Mouse (Mus musculus): ENCODE results near the gene Stpg3.
"Not testable (repeated sequence)": the region's sequence is repeated elsewhere in the genome, so short reads cannot be mapped to it uniquely, and the experiment has no call there.

The Stpg3 gene
- long read RNA-seq, experiment 1: 0 reads
- long read RNA-seq, experiment 2: 0 reads

- intact Hi-C loops (cut with DNase I): no loop called here
These were observed at the start of gene Stpg3 for GRCm38 (mm10) chr2:25214444-25214843. TSS of gene Stpg3 (minus strand) at chr2:25214637.

- intact Hi-C loops (cut with DNase I): no loop called here
These were observed 49.3 kb upstream of the Stpg3 start for GRCm38 (mm10) chr2:25263623-25264285.

DNA sequence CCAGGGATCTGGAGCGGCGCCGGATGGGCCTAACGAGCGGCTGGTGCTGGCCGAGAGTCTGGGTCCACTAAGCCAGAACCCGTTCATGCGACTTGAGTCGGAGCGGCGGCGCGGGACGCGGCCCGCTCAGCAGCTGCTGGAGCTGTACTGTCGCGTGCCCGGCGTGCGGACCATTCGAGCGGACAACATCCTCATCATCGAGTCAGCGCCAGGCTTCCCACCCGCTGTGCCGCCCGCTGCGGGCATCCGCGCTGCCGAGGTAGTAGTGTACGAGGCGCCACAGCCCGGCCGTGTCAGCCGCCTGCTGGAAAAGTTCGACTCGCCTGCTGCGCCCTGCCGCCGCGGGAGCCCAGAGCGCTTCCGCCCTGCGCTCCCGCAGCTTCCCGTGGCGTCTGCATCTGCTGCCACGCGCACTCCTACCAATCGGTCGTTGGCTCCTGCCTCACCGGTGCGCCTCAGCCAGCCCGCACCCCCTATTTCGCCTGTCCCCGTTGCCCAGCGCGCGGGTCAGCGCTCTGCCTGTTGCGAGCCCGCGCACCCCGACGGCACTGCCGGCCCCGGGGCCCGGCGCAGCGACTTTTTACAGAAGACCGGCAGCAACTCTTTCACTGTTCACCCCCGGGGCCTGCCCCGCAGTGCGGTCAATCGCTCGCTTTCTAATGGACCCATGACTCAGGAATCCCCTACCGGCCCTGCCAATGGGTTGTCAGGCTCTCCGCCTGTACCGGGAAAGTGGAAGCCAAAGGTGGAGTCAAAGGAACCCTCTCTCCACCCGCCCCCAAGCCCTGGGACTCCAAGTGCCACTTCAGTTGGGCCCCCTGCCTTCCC is 48.6 kb upstream of the Stpg3 start:
- intact Hi-C loops (cut with DNase I): no loop called here

- intact Hi-C loops (cut with DNase I): no loop called here
These were observed 47.9 kb upstream of the Stpg3 start, which contains the start of gene Tprn for GRCm38 (mm10) chr2:25262291-25262767. TSS of gene Tprn (plus strand) at chr2:25262618.

- intact Hi-C loops (cut with DNase I): no loop called here
These were observed 47.4 kb upstream of the Stpg3 start for GRCm38 (mm10) chr2:25261870-25262269.

- intact Hi-C loops (cut with DNase I): no loop called here
These were observed 44.5 kb upstream of the Stpg3 start for GRCm38 (mm10) chr2:25258887-25259286.

DNA sequence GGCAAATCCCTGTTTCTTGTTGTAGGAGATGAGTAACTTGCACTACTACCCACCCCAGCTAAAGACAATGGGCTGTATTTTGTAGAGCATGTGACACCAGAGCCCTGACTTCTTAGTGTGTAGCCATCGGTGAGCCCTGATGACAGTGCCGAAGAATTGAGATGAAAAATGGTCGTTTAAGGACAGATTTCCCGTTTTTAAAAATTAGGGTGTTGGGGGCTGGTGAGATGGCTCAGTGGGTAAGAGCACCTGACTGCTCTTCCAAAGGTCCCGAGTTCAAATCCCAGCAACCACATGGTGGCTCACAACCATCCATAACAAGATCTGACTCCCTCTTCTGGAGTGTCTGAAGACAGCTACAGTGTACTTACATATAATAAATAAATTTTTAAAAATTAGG is 42.8 kb upstream of the Stpg3 start:
- intact Hi-C loops (cut with DNase I): not testable (repeated sequence)

DNA sequence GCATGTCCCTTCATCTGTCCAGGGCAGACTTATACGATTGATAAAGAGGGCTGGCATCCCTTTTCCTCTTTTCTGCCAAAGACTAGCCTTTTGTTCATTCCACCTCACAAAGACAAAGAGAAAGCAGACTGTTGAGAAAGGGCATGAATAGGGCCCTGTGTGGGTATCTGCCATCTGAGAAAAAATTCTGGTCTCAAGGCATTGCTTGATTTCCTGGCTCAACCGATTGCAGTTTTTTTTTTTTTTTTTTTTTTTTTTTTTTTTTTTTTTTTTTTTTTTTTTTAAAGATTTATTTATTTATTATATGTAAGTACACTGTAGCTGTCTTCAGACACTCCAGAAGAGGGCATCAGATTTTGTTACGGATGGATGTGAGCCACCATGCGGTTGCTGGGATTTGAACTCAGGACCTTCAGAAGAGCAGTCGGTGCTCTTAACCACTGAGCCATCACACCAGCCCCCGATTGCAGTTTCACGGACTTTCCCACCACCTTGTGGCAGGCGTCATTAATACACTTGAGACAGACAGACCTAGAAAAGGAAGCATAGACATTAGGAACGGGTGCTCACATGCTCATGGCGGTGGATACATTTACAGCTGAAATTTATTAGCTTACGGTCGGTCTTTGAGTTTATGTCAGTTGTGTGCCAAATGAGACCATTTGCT is 42.1 kb upstream of the Stpg3 start:
- intact Hi-C loops (cut with DNase I): not testable (repeated sequence)

- intact Hi-C loops (cut with DNase I): no loop called here
These were observed 40.9 kb upstream of the Stpg3 start, which contains the start of gene Tmem203 for GRCm38 (mm10) chr2:25255284-25255779. TSS of gene Tmem203 (plus strand) at chr2:25255439.

DNA sequence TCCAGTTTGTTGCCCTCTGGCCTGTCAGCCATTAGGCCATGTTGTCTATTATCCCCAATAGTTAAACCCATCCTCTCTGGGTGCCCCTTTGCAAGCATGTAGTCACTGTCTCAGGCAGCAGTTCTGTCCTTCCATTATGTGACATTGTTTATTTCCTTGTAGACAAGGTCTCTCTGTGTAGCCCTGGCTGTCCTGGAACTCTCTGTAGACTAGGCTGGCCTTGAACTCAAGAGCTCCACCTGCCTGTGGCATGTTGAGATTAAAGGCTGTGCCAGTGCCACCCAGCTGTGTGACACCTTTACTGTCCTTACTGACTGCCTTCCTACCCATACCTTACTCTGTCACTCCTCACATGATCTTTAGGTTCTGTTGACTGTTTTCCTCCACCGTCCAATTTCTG is 37.9 kb upstream of the Stpg3 start:
- intact Hi-C loops (cut with DNase I): no loop called here

- intact Hi-C loops (cut with DNase I): no loop called here
These were observed 32.0 kb upstream of the Stpg3 start, which contains the start of gene AL732309.1 for GRCm38 (mm10) chr2:25246183-25247072. TSS of gene AL732309.1 (minus strand) at chr2:25246863.

DNA sequence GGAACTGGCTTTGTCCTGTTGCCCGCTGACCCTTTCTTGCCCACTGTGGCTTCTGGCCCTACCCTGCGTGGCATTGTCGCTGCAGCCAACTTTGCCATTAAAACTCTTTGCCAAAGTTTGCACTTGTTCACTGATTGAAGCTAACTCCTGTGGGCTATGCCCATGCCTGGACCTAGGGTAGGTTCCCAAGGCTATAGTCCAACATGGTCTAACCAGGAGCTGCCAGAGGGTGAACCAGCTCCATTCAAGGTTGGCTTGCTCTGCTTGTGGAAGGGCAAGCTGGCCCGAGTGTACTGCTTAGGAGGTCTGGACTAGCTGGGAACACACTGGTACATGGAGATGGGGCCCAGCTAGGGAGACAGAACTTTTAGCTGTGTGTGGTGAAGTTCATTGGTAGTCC is 29.7 kb upstream of the Stpg3 start:
- intact Hi-C loops (cut with DNase I): no loop called here

DNA sequence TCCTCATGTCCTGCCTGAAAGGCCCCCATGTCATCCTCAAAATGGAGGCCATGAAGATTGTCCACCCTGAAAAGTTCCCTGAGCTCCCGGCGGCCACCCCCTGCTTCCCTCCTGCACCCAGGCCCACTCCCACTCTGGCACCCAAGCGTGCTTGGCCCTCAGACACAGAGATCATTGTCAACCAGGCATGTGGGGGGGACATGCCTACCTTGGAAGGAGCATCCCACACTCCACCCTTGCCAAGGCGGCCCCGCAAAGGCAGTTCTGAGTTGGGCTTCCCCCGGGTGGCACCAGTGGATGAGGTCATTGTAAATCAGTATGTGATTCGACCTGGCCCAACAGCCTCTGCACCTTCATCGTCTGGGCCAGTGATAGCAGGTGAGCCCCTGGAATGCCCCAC is 28.9 kb upstream of the Stpg3 start:
- intact Hi-C loops (cut with DNase I): no loop called here

- intact Hi-C loops (cut with DNase I): no loop called here
These were observed 27.7 kb upstream of the Stpg3 start, which contains the start of the genes Rnf208 and Cysrt1 for GRCm38 (mm10) chr2:25242101-25242506. TSS of gene Rnf208 (plus strand) at chr2:25242255. TSS of gene Cysrt1 (minus strand) at chr2:25242452.

GRCm38 (mm10) chr2:25241438-25241775 is 27.0 kb upstream of the Stpg3 start:
- intact Hi-C loops (cut with DNase I): no loop called here

GRCm38 (mm10) chr2:25240723-25241437 is 26.4 kb upstream of the Stpg3 start:
- intact Hi-C loops (cut with DNase I): no loop called here

DNA sequence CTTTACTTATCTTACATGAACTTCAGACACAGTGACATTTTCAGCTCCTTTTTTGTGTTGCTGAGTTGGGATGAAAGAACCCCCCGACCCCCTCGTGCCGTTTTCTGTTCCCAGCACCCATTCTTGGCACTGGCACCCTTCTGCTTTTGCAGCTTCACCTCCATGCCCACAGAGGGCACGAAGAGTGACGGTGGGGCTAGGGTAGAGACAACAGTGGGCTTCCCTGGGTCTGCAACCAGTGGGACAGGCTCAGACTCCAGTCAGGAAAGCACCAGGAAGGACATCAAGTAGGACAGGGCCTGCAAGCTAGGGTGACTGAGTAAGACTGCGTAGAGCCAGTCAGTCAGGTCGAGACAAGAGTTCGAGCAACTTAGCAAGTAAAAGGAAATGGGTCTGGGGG is 25.9 kb upstream of the Stpg3 start:
- intact Hi-C loops (cut with DNase I): no loop called here

- intact Hi-C loops (cut with DNase I): no loop called here
These were observed 25.3 kb upstream of the Stpg3 start for GRCm38 (mm10) chr2:25239766-25240165.

DNA sequence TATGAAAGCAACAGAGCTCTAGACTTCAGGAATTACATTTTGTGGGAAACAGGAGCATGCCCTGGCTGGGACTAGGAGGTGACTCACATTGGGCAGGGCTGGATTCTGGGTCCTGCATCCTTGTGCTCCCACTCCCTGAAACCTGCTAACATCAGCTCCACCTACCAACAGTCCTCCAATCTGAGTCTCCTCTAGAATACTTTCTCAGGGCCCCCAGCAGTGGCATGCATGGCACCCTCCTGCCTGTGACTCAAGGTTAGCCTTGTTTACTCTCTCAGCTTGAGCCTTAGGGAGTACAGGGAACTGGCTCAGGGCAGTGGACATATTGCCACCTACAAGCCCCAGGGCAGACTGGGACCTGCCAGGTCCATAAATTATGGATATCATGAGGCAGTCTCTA is 23.7 kb upstream of the Stpg3 start:
- intact Hi-C loops (cut with DNase I): no loop called here

DNA sequence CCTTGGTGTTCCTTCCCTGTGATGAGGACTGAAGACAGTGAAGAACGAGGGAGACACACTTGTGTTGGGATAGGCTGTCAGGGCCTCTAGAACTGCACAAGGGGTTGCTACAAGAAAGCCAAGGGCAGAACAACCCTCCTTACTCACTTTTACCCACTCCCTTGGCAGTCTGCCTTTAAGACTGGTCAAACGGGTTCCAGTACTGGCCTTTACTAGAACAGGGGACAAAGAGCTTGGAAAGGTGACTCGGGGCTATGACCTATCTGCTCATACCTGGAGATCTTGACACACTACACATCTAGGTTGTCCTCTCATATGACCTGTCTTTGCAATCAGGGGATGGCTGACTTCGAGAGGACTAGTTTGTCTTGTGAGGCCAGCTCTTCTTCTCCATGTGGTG is 23.1 kb upstream of the Stpg3 start:
- intact Hi-C loops (cut with DNase I): no loop called here

All from adrenal gland (tissue).